Mouse (Mus musculus): ENCODE measurements around the gene Dnajc2.
"Not testable (repeated sequence)": the region's sequence is repeated elsewhere in the genome, so short reads cannot be mapped to it uniquely, and the experiment has no call there.

Dnajc2 gene

DNA sequence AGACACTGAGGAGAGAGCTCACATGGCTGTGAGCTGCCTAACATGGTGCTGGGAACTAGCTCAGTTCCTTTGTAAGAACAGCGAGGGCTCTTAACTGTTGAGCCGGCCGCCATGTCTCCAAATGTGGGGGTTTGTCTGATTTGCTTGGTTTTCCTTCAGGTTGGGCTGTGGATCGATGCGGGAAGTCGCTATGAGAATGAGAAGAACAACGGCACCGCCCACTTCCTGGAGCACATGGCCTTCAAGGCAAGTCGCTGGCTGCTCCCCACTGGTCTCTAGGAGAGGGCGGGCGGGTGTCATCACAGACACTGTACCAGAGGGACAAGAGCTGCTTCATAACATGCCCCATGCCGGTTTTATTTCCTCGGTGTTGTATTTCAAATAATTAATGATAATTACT is 45.2 kb downstream of the Dnajc2 start:
- no peak for DNase-seq (ENCODE audit: low spot score)

DNA sequence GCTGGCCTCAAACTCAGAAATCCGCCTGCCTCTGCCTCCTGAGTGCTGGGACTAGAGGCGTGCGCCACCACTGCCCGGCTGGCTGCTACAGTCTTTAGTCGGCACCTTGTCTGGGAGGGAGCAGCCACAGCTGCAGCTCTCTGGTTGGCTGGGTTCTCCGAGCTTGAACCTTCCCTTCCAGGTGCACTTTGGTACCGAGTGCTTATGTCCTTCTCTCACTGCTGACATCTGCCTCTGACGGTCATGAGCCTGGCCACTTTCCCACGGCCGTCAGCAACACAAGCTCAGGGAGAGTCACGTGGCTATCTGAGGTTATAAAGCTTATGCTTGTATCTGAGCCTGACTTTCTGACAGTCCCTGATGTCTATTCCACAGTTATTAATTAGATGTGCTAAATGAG is 45.9 kb downstream of the Dnajc2 start:
- DNase-seq (ENCODE audit: low spot score) = no peak

DNA sequence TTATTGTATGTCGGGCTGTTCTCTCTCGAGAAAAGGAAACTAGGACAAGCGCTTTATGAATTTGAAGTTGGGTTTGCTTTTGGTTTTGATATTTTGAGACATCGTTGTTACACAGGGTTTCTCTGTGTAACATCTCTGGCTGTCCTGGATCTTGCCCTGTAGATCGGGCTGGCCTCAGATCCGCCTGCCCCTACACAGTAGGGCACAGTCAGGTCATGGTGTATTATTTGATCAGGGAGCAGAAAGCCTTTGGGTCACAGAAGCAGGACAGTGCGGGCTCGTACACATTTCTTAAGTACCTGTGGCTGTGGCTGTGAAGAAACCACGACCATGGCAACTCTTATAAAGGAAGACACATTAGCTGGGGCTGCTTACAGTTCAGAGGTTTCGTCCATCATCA is 47.4 kb downstream of the Dnajc2 start:
- no peak for DNase-seq (ENCODE audit: low spot score)

DNA sequence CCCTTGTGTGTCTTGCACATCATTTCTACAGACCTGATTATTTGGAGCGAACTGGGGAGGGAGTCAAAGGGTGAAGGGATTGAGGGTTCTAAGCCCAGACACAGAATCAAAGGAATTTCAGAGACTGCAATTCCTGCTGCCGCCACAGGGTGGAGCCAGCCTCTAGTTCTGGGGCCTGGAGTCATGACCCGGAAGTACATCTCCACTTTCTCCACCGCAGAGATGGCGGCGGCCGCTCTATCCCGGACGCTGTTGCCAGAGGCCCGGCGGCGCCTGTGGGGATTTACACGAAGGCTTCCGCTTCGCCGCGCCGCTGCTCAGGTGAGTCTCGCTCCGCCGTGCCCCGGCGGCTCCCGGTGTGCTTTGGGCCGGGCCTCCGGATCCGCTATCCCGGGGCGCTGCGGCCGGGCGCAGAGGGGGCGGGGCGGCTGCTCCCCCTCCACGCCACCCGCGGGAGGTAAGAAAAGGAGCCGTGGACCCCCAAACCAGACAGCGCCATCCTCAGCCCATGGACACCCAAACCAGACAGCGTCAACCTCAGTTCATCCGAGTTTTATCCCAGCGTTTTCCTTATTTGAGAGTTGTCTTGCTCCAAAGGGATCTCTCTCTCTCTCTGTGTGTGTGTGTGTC is 48.0 kb downstream of the Dnajc2 start, which contains the start of gene Pmpcb:
TSS of gene Pmpcb (plus strand) at position 186 of the 630 bp plus-strand sequence.
- peak; percentile 89 for DNase-seq (ENCODE audit: low spot score)

DNA sequence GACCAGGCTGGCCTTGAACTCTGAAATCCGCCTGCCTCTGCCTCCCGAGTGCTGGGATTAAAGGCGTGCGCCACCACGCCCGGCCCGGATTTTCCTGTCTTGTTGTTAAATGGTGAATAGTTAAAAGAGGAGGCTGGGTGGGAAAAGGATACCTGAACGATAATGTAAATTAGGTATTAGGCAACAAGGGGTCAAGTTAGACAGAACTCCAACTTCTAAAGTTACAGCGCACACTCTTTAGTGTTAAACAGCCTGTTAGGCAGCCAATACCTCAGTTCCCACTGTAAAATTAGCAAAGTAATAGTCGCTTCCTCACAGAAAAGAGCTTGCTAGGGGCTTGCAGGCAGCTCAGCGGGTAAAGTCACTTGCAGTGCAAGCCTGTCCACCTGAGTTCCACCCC is 49.0 kb downstream of the Dnajc2 start:
- no peak for DNase-seq (ENCODE audit: low spot score)

DNA sequence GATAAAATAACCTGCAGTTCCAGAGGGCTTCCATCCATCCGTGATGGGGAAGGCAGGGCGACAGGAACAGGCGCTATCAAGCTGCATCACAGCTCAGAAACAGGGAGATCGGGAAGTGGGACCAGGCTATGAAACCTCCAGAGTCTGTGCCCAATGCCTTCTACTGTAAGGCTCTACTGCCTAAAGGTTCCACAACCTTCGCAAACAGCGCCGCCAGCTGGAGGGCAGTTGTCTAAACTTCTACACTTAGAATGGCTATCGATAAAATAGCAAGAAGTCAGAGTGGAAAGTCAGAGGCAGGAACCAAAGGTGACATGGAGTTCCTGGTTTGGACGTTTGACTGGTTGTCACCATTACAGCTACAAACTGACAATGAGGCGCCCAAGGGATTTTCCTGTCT is 49.5 kb downstream of the Dnajc2 start:
- peak; percentile 76 for DNase-seq (ENCODE audit: low spot score)

DNA sequence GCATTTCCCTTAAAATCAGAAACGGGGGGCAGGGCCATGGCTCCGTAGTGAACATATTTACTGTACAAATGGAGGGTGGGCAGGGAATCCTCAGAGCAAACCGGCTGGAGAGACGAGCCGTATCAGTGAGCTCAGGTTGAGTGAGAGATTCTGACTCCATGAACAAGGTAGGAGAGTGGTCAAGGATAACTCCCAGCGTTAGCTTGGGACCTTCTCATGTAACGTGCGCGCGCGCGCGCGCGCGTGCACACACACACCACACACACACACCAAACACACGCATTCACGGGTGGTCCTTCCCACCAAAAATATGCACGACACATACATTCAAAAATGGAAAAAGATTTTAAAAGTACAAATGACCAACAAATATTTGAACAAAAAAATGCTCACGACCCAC is 50.0 kb downstream of the Dnajc2 start:
- no peak for DNase-seq (ENCODE audit: low spot score)

DNA sequence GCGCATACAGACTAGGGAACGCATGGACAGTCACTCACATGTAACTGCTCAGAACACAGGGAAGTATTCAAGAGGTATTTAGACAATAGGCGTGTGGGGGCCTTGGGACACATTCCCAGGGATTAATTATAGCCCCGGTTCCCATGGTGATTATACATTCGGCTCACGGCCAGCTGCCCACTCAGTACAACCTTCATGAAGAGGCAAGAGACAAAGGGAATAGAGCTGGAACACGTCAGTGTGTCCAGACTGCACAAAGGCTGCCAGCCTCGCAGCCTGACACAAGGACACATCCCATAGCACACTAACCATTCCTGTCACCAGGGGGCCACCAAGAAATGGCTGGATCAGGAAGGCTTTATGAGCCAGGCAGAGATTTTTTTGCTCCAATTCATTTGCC is 52.1 kb downstream of the Dnajc2 start:
- DNase-seq (ENCODE audit: low spot score) = peak; percentile 75

DNA sequence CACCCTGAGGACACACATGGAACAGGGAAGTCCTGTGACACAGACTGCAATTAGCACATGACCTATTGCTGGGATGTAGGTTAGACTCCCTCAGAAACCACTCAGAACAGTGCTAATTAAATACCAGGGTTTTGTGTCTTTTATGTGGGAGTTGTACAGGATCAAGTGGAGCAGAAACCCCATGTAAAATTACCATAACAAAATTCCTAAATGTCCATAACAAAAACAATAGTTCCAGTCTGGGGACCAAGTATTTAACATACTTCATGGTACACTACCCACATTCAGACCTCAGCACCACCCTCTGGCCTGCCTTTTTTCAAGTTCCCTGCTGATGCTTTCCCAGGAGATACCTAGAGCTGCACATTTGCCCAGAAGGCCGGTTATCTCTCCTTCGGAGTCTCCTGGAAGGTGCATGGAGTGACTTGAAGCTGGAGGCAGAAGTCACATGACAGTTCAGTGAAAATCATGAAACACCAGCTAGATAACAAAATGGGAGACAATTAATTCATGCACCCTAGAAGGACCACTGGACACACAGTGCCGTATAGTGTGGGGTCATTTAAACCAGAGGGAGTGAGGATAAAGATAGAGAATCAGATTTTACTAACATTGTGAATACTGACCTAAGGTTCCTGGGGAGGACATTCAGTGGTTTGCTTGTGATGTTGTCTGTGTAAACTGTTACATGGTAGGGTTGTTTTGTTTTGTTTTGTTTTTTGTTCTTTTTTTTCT is 52.7 kb downstream of the Dnajc2 start:
- DNase-seq (ENCODE audit: low spot score) = no peak

DNA sequence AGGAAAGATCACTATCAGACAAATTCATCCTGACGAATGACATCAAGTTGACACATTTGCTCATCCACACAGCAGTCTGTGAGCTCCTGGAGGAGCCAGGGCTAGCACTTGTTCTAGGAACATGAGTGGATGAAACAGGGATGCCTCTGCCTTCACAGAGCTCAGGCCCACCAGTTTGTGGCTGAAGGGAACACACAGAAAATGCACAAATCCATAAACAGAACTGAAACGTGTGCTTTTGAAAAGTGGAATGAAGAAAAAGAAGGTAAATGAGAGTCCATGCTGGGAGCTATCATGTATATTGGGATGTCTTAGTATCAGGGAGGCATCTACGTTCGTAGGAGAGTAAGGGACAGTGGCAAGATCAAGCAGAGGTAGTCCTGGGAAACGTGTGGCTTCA is 55.9 kb downstream of the Dnajc2 start:
- no peak for DNase-seq (ENCODE audit: low spot score)

DNA sequence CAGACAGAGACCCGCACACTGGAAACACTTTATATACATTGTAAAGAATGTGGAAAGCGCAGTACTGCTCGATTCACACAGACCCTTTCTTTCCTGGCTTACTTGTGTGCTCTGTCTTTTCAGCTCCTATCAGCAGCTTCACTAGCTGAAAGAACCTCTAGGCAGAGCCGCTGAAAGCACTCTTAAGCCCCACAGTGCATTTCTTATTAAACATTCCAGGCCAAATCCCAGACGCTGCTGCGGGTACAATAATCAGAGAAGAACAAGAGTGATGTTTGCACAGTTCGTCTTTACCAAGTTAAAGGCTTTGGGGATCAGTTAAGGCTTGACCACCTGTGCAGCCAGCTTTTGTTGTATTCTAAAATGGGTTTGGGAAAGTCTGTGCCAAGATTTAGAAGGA is 60.2 kb downstream of the Dnajc2 start:
- DNase-seq (ENCODE audit: low spot score) = no peak

DNA sequence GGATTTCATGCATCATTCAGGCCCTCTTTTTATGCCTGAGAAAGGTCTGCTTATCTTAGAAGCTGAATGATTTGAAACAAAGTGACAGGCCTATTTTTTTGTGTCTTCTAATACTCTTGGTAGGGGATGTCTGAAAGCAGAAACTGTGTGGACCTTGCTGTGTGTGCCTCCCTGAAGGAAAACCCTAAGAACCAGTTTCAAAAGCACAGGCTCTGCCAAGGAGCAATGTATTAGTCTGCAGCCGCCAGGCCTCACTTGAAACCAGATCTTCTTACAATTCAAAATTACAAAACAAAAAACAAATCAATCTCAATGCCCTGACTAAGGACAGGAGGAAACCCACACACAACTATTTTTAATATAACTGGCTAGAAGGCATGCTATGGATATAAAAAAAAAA is 60.6 kb downstream of the Dnajc2 start:
- DNase-seq (ENCODE audit: low spot score) = no peak

DNA sequence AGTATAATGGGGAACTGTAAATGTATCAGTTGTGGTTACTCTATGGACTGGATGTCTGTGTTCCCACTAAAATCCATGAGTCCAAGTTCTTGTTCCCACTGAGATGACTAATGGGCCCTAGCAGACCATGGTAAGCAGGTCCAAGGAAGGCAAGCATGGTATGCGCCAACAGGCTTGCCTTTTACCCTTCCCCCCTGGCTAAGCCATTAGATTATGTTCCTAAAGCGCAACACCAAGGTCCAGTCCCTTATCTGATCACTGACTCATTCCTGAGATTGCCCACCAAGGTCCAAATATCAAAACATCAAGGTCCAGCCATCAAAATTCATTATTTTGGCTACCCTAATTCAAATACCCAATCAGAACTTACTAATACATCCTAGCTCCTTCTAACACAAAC is 65.8 kb downstream of the Dnajc2 start:
- no peak for DNase-seq (ENCODE audit: low spot score)

DNA sequence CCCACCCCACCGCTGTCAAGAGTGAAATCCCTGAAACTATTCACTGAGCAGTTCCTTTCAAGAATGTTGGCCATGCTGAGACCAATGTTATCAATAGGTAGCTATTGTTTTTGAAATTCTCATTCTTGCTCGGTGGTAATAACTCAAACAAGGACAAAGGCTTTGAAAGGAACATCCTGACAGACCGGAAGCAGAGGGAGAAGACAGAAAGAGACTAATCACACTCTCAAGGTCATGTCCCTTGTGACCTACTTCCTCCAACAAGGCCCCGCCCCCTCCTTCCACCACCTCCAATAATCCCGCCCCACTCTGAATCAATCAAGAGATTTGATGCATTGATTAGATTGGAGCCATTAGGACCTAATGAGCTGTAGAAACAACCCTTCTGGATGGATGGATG is 66.5 kb downstream of the Dnajc2 start:
- DNase-seq (ENCODE audit: low spot score) = no peak

DNA sequence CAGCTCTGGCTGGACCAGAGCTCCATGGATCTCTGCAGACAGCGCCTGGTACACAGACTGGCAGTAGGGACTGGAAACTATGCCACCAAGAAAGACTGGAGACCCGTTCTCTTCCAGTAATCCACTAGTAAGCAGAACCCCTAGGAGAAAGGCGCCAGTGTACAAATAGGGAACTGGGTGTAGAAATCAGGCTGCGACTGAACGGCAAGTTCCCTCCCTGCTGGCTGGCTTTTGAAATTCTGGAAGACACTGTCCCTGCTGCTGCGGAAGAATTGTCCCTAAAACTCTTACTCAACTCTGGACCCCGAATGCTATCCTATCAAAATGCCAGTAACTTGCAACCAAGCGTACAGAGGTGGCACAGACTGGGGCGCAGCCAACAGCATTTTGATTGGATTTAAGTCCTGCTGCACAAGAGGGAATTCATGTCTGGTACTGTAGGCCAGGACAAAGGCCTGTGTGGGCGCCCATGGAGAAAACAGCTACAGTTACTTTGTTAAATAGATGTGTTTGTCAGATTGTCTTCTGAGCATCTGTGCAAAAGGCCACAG is 67.8 kb downstream of the Dnajc2 start:
- DNase-seq (ENCODE audit: low spot score) = no peak

DNA sequence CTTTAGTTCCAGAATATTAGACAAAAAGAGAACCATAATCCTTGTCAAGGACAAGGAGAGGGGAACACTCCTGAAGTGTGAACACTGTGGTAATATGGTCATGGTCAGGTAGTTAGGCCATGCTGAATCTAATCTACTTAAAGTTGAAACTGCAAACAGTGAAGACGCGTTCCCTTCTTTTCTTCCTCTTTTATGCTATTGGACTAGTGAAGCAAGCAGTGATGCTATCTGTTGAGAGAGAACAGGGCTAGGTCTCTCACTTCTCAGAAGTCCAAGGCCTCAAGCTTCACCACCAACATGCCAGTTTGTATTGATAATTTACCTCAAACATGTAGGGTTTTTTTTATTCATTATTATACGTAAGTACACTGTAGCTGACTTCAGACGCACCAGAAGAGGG is 70.6 kb downstream of the Dnajc2 start:
- no peak for DNase-seq (ENCODE audit: low spot score)

DNA sequence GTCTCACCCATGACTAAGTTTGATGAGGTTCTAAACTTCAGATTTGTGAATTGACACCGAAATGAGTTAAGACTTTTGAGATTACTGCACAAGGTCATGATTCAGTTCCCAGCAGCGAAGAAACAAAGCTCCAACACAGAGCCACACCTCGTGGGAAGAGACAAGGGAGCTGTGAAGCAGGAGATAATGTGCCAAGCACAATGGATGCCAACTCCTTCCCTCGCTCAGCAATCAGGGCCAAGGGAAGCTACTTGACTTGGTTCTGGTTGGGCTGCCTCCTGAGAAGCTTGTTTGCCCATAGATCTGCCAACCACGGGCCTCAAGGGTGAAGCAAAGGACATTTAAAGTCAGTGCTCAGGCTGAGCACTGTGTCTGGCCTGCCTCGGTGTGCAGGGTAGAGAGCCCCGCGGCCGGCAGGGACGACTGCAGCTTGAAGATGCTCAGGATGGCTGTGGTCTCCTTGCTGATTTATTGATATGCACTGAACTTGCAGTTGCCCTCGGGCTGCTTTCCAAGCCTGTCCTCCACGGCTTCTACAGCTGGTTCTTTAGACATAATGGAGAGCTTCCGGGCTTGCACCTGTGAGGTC is 72.8 kb downstream of the Dnajc2 start:
- DNase-seq (ENCODE audit: low spot score) = peak; percentile 62

DNA sequence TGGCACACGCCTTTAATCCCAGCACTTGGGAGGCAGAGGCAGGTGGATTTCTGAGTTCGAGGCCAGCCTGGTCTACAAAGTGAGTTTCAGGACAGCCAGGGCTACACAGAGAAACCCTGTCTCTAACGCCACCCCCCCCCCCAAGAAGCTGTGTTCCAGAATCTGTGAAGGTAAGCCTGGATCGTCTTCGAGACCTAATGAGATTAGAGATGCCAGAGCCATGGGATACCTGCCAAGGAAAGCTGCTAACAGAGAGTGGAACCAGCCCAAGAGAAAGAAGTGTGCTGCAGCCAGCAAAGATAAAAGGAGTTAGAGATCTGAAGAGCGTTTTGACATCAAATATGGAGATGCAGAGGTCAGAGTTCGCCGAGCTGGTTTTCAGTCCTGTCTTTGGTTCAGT is 77.0 kb downstream of the Dnajc2 start:
- not testable (repeated sequence) for DNase-seq (ENCODE audit: low spot score)

Measured in testis, postnatal 14 days (tissue).